8 mouse cellular contexts compared by ENCODE assay signal in the genomic region with DNA sequence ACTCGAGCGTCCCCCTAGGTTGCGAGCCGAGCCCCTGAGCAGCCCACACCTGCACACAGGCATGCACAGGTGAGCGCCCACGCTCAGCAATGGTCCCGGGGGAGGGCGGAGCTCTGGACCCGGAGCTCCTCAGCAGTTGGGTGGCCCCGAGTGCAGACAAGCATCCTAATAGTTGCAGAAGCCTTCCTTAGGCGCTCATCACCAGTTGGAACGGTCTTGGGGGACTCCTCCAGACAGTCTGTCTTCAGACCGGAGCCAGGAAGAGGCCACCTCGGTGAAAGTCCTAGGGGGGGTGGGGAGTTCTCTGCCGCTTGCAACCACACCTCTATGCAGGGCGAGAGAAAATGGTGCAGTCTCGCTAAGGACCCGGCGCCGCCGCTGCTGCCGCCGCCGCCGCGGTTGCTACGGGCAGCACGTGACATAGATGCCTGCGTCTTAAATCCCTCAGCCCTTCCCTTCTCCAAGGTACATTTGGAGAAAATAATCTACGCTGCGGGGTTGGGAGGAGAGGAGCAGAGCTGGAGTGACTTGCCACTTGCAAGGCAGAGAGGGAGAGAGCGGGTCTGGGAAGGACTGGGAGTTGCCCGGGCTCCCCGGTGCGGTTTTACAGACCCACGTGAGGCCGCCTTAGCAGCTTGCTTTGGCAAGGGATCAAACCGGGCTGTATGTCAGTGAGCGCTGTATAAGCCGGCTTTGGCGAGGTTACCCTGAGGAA.
A peak's percentile ranks its signal among the peaks of the same experiment; 100 is the strongest.
DNase-seq lines count a peak whose midpoint lies in the region; TF ChIP-seq lines count a peak whose summit lies in the region.

No protein-coding gene starts in this region.

- H3K36me3 ChIP-seq in midbrain, embryonic 10.5 days, result no peaks in the 10 kb centered on the region
- H3K36me3 ChIP-seq in small intestine, adult 2 months (ENCODE audit: control insufficient read depth, insufficient read depth, low read length), result no peaks in the 10 kb centered on the region

- no peaks in the 10 kb centered on the region for H3K9me3 ChIP-seq in midbrain, embryonic 10.5 days (replicated peaks)

- intact Hi-C loops in gastrocnemius, postnatal 36 days (cut with DNase I), result no loop called here
- intact Hi-C loops in left cerebral cortex, postnatal 4 days (cut with DNase I), result no loop called here

- peak overlapping the region; percentile 76 for H3K4me3 ChIP-seq in midbrain, embryonic 10.5 days
- H3K4me3 ChIP-seq in small intestine, adult 2 months (ENCODE audit: low read depth, low read length), result peak overlapping the region; percentile 55

- peak overlapping the region; percentile 52 for H3K27ac ChIP-seq in midbrain, embryonic 10.5 days (replicated peaks)
- H3K27ac ChIP-seq in small intestine, adult 2 months (ENCODE audit: insufficient read depth, low read depth, low read length), result no peak overlapping the region

- peaks cover 58% of the 10 kb centered on the region for H3K27me3 ChIP-seq in midbrain, embryonic 10.5 days (ENCODE audit: low read depth, poor library complexity, severe bottlenecking)
- H3K27me3 ChIP-seq in small intestine, adult 2 months (ENCODE audit: control insufficient read depth, insufficient read depth, low read length), result peaks cover 10% of the 10 kb centered on the region

- WGBS in midbrain, embryonic 10.5 days, result 0% methylated on average over 41 of the region's 41 CpGs
- under 1% methylated on average over 41 of the region's 41 CpGs for WGBS in small intestine, adult 2 months

- peak; percentile 73 for DNase-seq in adrenal gland, adult 2 months
- DNase-seq in embryo, embryonic 10.5 days (ENCODE audit: low spot score), result peak; percentile 75
- DNase-seq in gastrocnemius, postnatal 36 days, result peak; percentile 19 to 23
- DNase-seq in kidney, adult 11 months, result peak; percentile 35
- DNase-seq in left cerebral cortex, postnatal 4 days, result peak; percentile 74
- DNase-seq in midbrain, embryonic 10.5 days (ENCODE audit: low spot score), result peak; percentile 76
- DNase-seq in thymus, postnatal 36 days, result no peak

- no peak for TF ChIP-seq CTCF in small intestine, adult 2 months (IDR thresholded peaks at IDR 0.05; ENCODE audit: extremely low read depth, insufficient read length, insufficient replicate concordance, low read depth, low read length)

- no peak for TF ChIP-seq POLR2A in small intestine, adult 2 months (IDR thresholded peaks at IDR 0.05; ENCODE audit: low read depth, low read length)

- peaks cover 19% of the 10 kb centered on the region for H3K4me1 ChIP-seq in midbrain, embryonic 10.5 days
- H3K4me1 ChIP-seq in small intestine, adult 2 months (ENCODE audit: control insufficient read depth, insufficient read depth, insufficient read length, low read length), result no peaks in the 10 kb centered on the region

Comparison
In these comparisons a context has a peak if more than half of its experiments do, and no peak if none do; other contexts are left out.
1. DNase-seq: peak in adrenal gland, adult 2 months (single experiment), embryo, embryonic 10.5 days (single experiment), gastrocnemius, postnatal 36 days (2 of 2), kidney, adult 11 months (single experiment), left cerebral cortex, postnatal 4 days (single experiment) and midbrain, embryonic 10.5 days (single experiment); none in thymus, postnatal 36 days (0 of 2).